Mouse (Mus musculus): Measurements from ENCODE around the gene Ooep. TPM values are rescaled to one million over a fixed set of nuclear protein-coding genes. Genes with fewer than 3 reads are reported as not detected.

The Ooep gene
- total and polyA plus RNA-seq, 3 experiments: not detected

GRCm38 (mm10) chr9:78371441-78371840 is 7.1 kb downstream of the Ooep start:
- Histone ChIP-seq H3K79me2 (ENCODE audit: control insufficient read depth, insufficient read depth, low read length, poor library complexity) (no peaks in the 10 kb centered on the region), H3K36me3 (ENCODE audit: control insufficient read depth in 1 of 2, insufficient read depth in 2 of 2, low read length in 2 of 2) (no peaks in the 10 kb centered on the region)

GRCm38 (mm10) chr9:78369786-78370185 is 8.7 kb downstream of the Ooep start:
- no peak for DNase-seq (ENCODE audit: low read depth, low spot score)
- peaks cover 0 to 2% of the 10 kb centered on the region in 2 experiments; a peak in 2 of 4 replicates for H3K36me3 ChIP-seq (ENCODE audit: control insufficient read depth in 1 of 2, insufficient read depth in 2 of 2, low read length in 2 of 2)
- H3K9me3 ChIP-seq (replicated peaks; ENCODE audit: insufficient read depth, low read length): no peaks in the 10 kb centered on the region
- H3K9ac ChIP-seq (ENCODE audit: control insufficient read depth, low read depth, low read length, poor library complexity, severe bottlenecking): no peak overlapping the region
- no peak overlapping the region for H3K4me3 ChIP-seq (ENCODE audit: control insufficient read depth in 1 of 2, insufficient read depth in 1 of 2, low read depth in 2 of 2, low read length in 2 of 2)
- H3K79me2 ChIP-seq (ENCODE audit: control insufficient read depth, insufficient read depth, low read length, poor library complexity): no peaks in the 10 kb centered on the region
- H3K4me1 ChIP-seq (ENCODE audit: control insufficient read depth in 1 of 2, insufficient read depth in 2 of 2, low read length in 2 of 2): peaks cover 0 to 4% of the 10 kb centered on the region in 2 experiments; a peak in 1 of 4 replicates
- peaks cover 2 to 7% of the 10 kb centered on the region in 2 experiments; a peak in 2 of 4 replicates for H3K27me3 ChIP-seq (ENCODE audit: control insufficient read depth in 1 of 2, insufficient read depth in 2 of 2, low read length in 2 of 2)
- no peak overlapping the region for H3K27ac ChIP-seq (ENCODE audit: control insufficient read depth, low read depth, low read length)
- no peak for TF ChIP-seq RAD21 (IDR thresholded peaks at IDR 0.05; ENCODE audit: low read depth, low read length)
- no peak for TF ChIP-seq E2F4 (IDR thresholded peaks at IDR 0.05; ENCODE audit: borderline replicate concordance, low read depth, low read length)
- no peak for TF ChIP-seq NRF1 (IDR thresholded peaks at IDR 0.05; ENCODE audit: insufficient read depth, low read depth, low read length, poor library complexity, severe bottlenecking)
- no peak for TF ChIP-seq ELF1 (IDR thresholded peaks at IDR 0.05; ENCODE audit: low read depth, low read length)
- no peak for TF ChIP-seq MAZ (IDR thresholded peaks at IDR 0.05; ENCODE audit: low read depth, low read length)
- TF ChIP-seq ZKSCAN1 (IDR thresholded peaks at IDR 0.05; ENCODE audit: low read depth, low read length): no peak
- no peak for TF ChIP-seq EP300 (IDR thresholded peaks at IDR 0.05; ENCODE audit: low read depth in 1 of 2, low read length in 2 of 2)
- no peak for TF ChIP-seq SIN3A (IDR thresholded peaks at IDR 0.05; ENCODE audit: low read length)
- no peak for TF ChIP-seq ZMIZ1 (IDR thresholded peaks at IDR 0.05; ENCODE audit: low read depth, low read length)
- no peak for TF ChIP-seq TAL1 (IDR thresholded peaks at IDR 0.05; ENCODE audit: low read length)
- no peak for TF ChIP-seq TCF12 (IDR thresholded peaks at IDR 0.05; ENCODE audit: low read depth, low read length)
- TF ChIP-seq CHD2 (IDR thresholded peaks at IDR 0.05; ENCODE audit: low read length): no peak

More at GRCm38 (mm10) chr9:78371441-78371840, 7.1 kb downstream of the Ooep start:
- H3K27me3 ChIP-seq (ENCODE audit: control insufficient read depth in 1 of 2, insufficient read depth in 2 of 2, low read length in 2 of 2): peaks cover 2 to 13% of the 10 kb centered on the region in 2 experiments; a peak in 3 of 4 replicates
- no peaks in the 10 kb centered on the region for H3K9me3 ChIP-seq (replicated peaks; ENCODE audit: insufficient read depth, low read length)
- no peak overlapping the region for H3K4me3 ChIP-seq (ENCODE audit: control insufficient read depth in 1 of 2, insufficient read depth in 1 of 2, low read depth in 2 of 2, low read length in 2 of 2)
- H3K4me1 ChIP-seq (ENCODE audit: control insufficient read depth in 1 of 2, insufficient read depth in 2 of 2, low read length in 2 of 2): no peaks in the 10 kb centered on the region
- no peak for DNase-seq (ENCODE audit: low read depth, low spot score)
- H3K9ac ChIP-seq (ENCODE audit: control insufficient read depth, low read depth, low read length, poor library complexity, severe bottlenecking): no peak overlapping the region
- TF ChIP-seq USF2 (IDR thresholded peaks at IDR 0.05; ENCODE audit: borderline replicate concordance in 1 of 2, insufficient read depth in 1 of 2, low read depth in 1 of 2, low read length in 2 of 2) (no peak), CTCF (IDR thresholded peaks at IDR 0.05 in 2 of 3, conservative IDR thresholded peaks at IDR 0.05 in 1 of 3; ENCODE audit: control insufficient read depth in 1 of 3, insufficient read depth in 1 of 3, low read depth in 2 of 3, low read length in 3 of 3, poor library complexity in 1 of 3, severe bottlenecking in 1 of 3) (no peak), MAZ (IDR thresholded peaks at IDR 0.05; ENCODE audit: low read depth, low read length) (no peak), RAD21 (IDR thresholded peaks at IDR 0.05; ENCODE audit: low read depth, low read length) (no peak)
- H3K27ac ChIP-seq (ENCODE audit: control insufficient read depth, low read depth, low read length): no peak overlapping the region
